Mouse (Mus musculus) midbrain, embryonic 16.5 days (tissue): ENCODE measurements at regions not wholly inside any gene's neighbourhood (a gene's known extent, or its start where the extent isn't known, plus 50 kb on each side); places are given as distances from the start of the nearest gene placed in this dataset.
A peak's percentile ranks its signal among the peaks of the same experiment; 100 is the strongest.

Source experiments
- ATAC-seq: fragments of 200-750 bp; cut with Nextera tagmentation; 2 replicates; pipeline ENCODE4 v1.8.0; 2017; ENCODE audit warnings: moderate TSS enrichment
- H3K27ac ChIP-seq: fragments of 300-500 bp; sonication (generic); 2 replicates; pipeline ENCODE4 v1.5.1; 2014; ENCODE audit warnings: mild to moderate bottlenecking, low read length, mixed read lengths
- H3K27me3 ChIP-seq: fragments of 300-500 bp; sonication (generic); 2 replicates; pipeline ENCODE4 v1.6.1; 2014; ENCODE audit warnings: low read depth, low read length, mixed read lengths; ENCODE audit not compliant: control insufficient read depth, insufficient read depth
- H3K36me3 ChIP-seq: fragments of 300-500 bp; sonication (generic); 2 replicates; pipeline ENCODE4 v1.6.1; 2014; ENCODE audit warnings: mild to moderate bottlenecking, low read length, moderate library complexity, mixed read lengths; ENCODE audit not compliant: control insufficient read depth, insufficient read depth
- H3K4me1 ChIP-seq: fragments of 300-500 bp; sonication (generic); 2 replicates; pipeline ENCODE4 v1.6.1; 2014; ENCODE audit warnings: mild to moderate bottlenecking, low read length, mixed read lengths; ENCODE audit not compliant: control insufficient read depth, insufficient read depth
- H3K4me2 ChIP-seq: fragments of 300-500 bp; sonication (generic); 2 replicates; pipeline ENCODE4 v1.6.1; 2014; ENCODE audit warnings: mild to moderate bottlenecking, low read length, mixed read lengths
- H3K4me3 ChIP-seq: fragments of 300-500 bp; sonication (generic); 2 replicates; pipeline ENCODE4 v1.5.1; 2014; ENCODE audit warnings: low read depth, mild to moderate bottlenecking, low read length, moderate library complexity, mixed read lengths
- H3K9ac ChIP-seq: fragments of 300-500 bp; sonication (generic); 2 replicates; pipeline ENCODE4 v1.6.1; 2014; ENCODE audit warnings: low read depth, low read length, mixed read lengths
- H3K9me3 ChIP-seq: fragments of 300-500 bp; sonication (generic); replicated peaks from 2 replicates; pipeline ENCODE4 v1.6.1; 2014; ENCODE audit warnings: mild to moderate bottlenecking, low read length, mixed read lengths; ENCODE audit not compliant: control insufficient read depth, poor library complexity, severe bottlenecking
- WGBS: fragments of 180-500 bp; shearing (Covaris S2); extraction: QIAGEN DNeasy Blood & Tissue Kit; methylation state at CpG from one replicate; pipeline ENCODE4 v1.1.7; 2014; 5-methylcytosine and 5-hydroxymethylcytosine counted together

- WGBS, result 93% methylated on average over 12 of the region's 12 CpGs
- H3K4me3 ChIP-seq, result no peak overlapping the region
- no peaks in the 10 kb centered on the region for H3K36me3 ChIP-seq
- H3K27me3 ChIP-seq, result no peaks in the 10 kb centered on the region
- H3K4me2 ChIP-seq, result no peak overlapping the region
- H3K9me3 ChIP-seq, result no peaks in the 10 kb centered on the region; the same call in 1 of the 2 replicates
- H3K4me1 ChIP-seq, result no peaks in the 10 kb centered on the region
- ATAC-seq, result no peak
- no peak overlapping the region for H3K9ac ChIP-seq
- no peak overlapping the region for H3K27ac ChIP-seq
Measured at GRCm38 (mm10) chr12:110332616-110333154, 53.8 kb downstream of the Dio3 start.

DNA sequence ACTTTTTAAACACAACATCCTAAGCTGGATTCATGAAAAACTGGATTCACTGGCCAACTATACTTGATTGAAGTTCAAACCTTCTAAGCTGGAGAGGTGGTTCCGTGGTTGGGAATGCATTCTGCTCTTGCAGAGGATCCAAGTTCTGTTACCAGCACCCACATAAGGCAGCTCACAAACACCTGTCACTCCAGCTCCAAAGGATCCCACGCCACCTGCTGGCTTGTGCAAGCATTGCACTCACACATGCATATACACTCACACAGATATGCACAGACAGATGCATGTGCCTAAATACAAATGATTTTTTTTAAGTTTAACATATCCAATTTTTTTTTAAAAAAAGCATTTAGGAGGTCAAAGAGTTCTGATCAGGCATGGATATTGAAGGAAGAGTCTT lies 55.7 kb downstream of the Dio3 start:
- H3K4me3 ChIP-seq, result no peak overlapping the region
- no peaks in the 10 kb centered on the region for H3K27me3 ChIP-seq
- no peaks in the 10 kb centered on the region; the same call in 1 of the 2 replicates for H3K9me3 ChIP-seq
- 71% methylated on average over 2 of the region's 2 CpGs for WGBS
- no peaks in the 10 kb centered on the region for H3K4me1 ChIP-seq
- no peak overlapping the region for H3K4me2 ChIP-seq
- no peak for ATAC-seq
- no peak overlapping the region for H3K27ac ChIP-seq
- H3K36me3 ChIP-seq, result no peaks in the 10 kb centered on the region
- H3K9ac ChIP-seq, result no peak overlapping the region

GRCm38 (mm10) chr12:110344280-110344827 lies 65.5 kb downstream of the Dio3 start:
- H3K4me3 ChIP-seq, result no peak overlapping the region
- no peak overlapping the region for H3K9ac ChIP-seq
- WGBS, result 76% methylated on average over 4 of the region's 4 CpGs
- no peaks in the 10 kb centered on the region for H3K36me3 ChIP-seq
- H3K27me3 ChIP-seq, result no peaks in the 10 kb centered on the region
- no peaks in the 10 kb centered on the region for H3K4me1 ChIP-seq
- no peaks in the 10 kb centered on the region for H3K9me3 ChIP-seq
- no peak overlapping the region for H3K4me2 ChIP-seq
- no peak overlapping the region for H3K27ac ChIP-seq
- ATAC-seq, result no peak

DNA sequence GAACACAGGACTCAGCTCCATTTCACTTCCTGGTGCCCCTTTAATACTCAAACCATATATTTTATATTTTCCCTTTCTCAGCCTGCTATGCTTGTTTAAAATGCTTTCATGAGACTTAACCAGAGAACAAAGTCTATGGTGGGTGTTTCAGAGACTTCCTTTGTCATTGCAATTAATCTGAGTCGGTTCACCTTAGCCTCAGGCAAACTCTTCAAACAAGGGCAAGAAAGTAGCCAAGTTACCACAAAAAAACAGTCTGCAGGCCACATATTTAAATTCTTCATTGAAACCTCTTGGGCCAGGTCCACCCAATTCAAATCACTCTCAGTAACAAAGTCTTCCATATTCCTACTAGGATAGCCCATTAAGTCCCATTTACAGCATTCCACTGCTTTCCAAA lies 70.8 kb downstream of the Dio3 start:
- Histone ChIP-seq H3K4me2 (no peak overlapping the region), H3K4me3 (no peak overlapping the region), H3K4me1 (no peaks in the 10 kb centered on the region), H3K27ac (no peak overlapping the region), H3K9ac (no peak overlapping the region), H3K27me3 (no peaks in the 10 kb centered on the region), H3K9me3 (no peaks in the 10 kb centered on the region), H3K36me3 (no peaks in the 10 kb centered on the region)
- 73% methylated on average over 1 of the region's 1 CpGs for WGBS
- ATAC-seq, result no peak

GRCm38 (mm10) chr12:110355851-110356250 lies 77.0 kb downstream of the Dio3 start:
- Histone ChIP-seq H3K27me3 (0 out of 2 replicates have a peak, but pooled peaks cover 2% of the 10 kb centered on the region), H3K27ac (no peak overlapping the region), H3K4me2 (no peak overlapping the region), H3K9me3 (no peaks in the 10 kb centered on the region), H3K36me3 (no peaks in the 10 kb centered on the region), H3K4me3 (no peak overlapping the region), H3K9ac (no peak overlapping the region), H3K4me1 (no peaks in the 10 kb centered on the region)
- WGBS, result 67% methylated on average over 6 of the region's 6 CpGs
- ATAC-seq, result no peak

DNA sequence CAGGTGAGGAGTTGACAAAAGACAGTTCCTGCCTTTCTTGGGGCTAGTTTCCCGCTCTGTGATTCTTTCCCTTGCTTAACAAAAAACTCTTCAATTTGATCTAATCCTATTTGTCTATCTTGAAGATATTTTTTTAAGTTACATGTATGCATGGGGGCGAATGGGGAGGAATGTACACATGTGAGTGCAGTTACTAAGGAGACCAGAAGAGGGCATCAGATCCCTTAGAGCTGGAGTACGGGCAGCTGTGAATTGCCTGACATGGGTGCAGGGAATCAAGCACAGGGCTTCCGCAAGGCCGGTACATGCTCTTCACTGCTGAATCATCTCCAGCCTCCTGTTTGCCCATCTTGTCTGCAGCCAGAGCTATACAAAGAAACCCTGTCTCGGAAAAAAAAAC lies 79.8 kb upstream of the Ppp2r5c start:
- 92% methylated on average over 6 of the region's 6 CpGs for WGBS
- Histone ChIP-seq H3K4me1 (no peaks in the 10 kb centered on the region), H3K27me3 (no peaks in the 10 kb centered on the region), H3K36me3 (no peaks in the 10 kb centered on the region), H3K9ac (no peak overlapping the region), H3K4me3 (no peak overlapping the region), H3K4me2 (no peak overlapping the region), H3K27ac (no peak overlapping the region), H3K9me3 (no peaks in the 10 kb centered on the region)
- ATAC-seq, result no peak

- Histone ChIP-seq H3K9me3 (no peaks in the 10 kb centered on the region), H3K4me2 (no peak overlapping the region), H3K4me3 (no peak overlapping the region), H3K27me3 (no peaks in the 10 kb centered on the region), H3K9ac (no peak overlapping the region), H3K4me1 (0 out of 2 replicates have a peak, but pooled peaks cover under 1% of the 10 kb centered on the region), H3K27ac (no peak overlapping the region), H3K36me3 (no peaks in the 10 kb centered on the region)
- no peak for ATAC-seq
- 88% methylated on average over 4 of the region's 4 CpGs for WGBS
Measured at GRCm38 (mm10) chr12:110367822-110368221, 79.1 kb upstream of the Ppp2r5c start.

- Histone ChIP-seq H3K36me3 (no peaks in the 10 kb centered on the region), H3K4me2 (no peak overlapping the region), H3K9me3 (no peaks in the 10 kb centered on the region), H3K4me1 (peaks cover 22% of the 10 kb centered on the region), H3K27me3 (peaks cover 8% of the 10 kb centered on the region; the same call in 1 of the 2 replicates), H3K4me3 (no peak overlapping the region), H3K27ac (no peak overlapping the region), H3K9ac (no peak overlapping the region)
- WGBS, result 77% methylated on average over 13 of the region's 13 CpGs
- ATAC-seq, result no peak
Measured at GRCm38 (mm10) chr12:110371886-110372690, 74.8 kb upstream of the Ppp2r5c start.

DNA sequence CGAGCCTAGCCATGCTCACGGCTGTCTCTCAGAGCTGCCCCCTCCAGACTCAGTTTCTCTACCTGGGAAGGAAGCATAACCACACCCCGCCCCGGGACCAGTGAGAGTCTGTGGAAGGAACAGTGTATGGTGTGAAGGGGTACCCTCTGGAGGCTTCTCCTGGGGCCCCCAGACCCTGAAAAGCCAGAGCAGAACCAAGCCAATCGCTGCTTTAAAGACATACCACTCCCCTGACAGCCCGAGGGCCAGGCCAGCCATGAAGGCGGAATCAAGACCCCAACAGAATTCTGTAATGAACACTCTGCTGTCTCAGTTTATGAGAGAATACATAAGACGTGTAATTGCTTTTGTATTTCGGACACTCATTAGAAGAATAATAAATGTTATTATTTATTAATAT lies 73.9 kb upstream of the Ppp2r5c start:
- peak overlapping the region; percentile 53 for H3K4me2 ChIP-seq
- 43% methylated on average over 9 of the region's 9 CpGs for WGBS
- no peaks in the 10 kb centered on the region for H3K36me3 ChIP-seq
- peak overlapping the region; percentile 22; the same call in 1 of the 2 replicates for H3K4me3 ChIP-seq
- no peaks in the 10 kb centered on the region for H3K9me3 ChIP-seq
- H3K9ac ChIP-seq, result 0 out of 2 replicates have a peak overlapping the region, but pooled peaks have one; percentile 35
- ATAC-seq, result no peak
- no peak overlapping the region for H3K27ac ChIP-seq
- H3K27me3 ChIP-seq, result peaks cover 8% of the 10 kb centered on the region; the same call in 1 of the 2 replicates
- H3K4me1 ChIP-seq, result peaks cover 22% of the 10 kb centered on the region
